Mouse (Mus musculus): ENCODE measurements around the gene Fbxo31. TPM values are rescaled to one million over a fixed set of nuclear protein-coding genes. Genes with fewer than 3 reads are reported as not detected.

Gene Fbxo31
- polyA plus RNA-seq, 1 experiment from 2014 or later: 13.8 TPM

DNA sequence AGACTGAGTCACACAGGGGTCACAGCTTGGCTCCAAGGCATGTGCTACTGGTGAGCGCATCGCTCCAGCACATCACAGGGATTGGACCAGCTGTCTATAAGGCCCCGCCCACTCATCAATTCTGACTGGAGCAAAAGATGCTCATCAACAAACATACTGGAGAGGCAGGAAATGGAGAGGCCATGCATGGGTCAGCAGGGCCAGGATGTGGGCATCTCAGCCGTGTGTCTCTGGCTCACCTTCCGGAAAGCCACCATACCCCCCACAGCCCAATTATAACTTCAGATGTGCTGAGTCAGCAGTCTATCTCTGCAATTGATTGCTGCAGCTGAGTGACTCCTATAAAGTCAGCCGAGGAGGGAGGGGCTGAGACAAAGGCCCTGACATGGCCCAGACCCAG lies 10.3 kb downstream of the Fbxo31 start:
- no peak overlapping the region for H3K27ac ChIP-seq (replicated peaks; ENCODE audit: low read depth, low read length)
- no peak for ATAC-seq (ENCODE audit: insufficient number of reproducible peaks, low FRiP score, low TSS enrichment, low read depth)
- WGBS: 76% methylated on average over 6 of the region's 6 CpGs

DNA sequence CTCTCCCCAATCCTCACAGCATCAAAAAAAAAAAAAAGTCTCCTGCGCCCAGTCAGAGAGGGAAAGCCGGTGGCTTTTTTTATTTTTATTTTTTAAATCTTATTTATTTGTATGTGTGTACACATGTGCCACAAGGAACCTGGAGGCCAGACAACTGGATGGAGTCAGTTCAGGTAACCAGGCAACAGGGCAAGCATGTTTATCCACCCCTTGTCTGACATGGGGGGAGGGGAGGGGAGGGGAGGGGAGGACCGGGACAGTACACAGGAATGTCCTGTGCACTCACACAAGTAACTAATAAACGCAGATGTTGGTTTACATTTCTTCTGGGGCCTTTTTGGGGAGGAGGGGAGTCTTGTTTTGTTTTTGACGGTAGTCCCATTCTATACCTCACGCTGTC lies 14.9 kb downstream of the Fbxo31 start:
- Histone ChIP-seq H3K4me2 (ENCODE audit: low read depth, severe bottlenecking) (no peak overlapping the region), H3K4me1 (ENCODE audit: control insufficient read depth, insufficient read depth, low read length) (no peaks in the 10 kb centered on the region), H3K36me3 (ENCODE audit: control insufficient read depth, insufficient read depth, low read length) (peaks cover 5% of the 10 kb centered on the region; the same call in 1 of the 2 replicates), H3K27me3 (ENCODE audit: control insufficient read depth, insufficient read depth, low read length) (no peaks in the 10 kb centered on the region), H3K4me3 (ENCODE audit: low read depth, low read length) (no peak overlapping the region), H3K9ac (ENCODE audit: low read length) (no peak overlapping the region), H3K9me3 (ENCODE audit: control insufficient read depth, low read length) (no peaks in the 10 kb centered on the region), H3K27ac (replicated peaks; ENCODE audit: low read depth, low read length) (no peak overlapping the region)
- WGBS: 88% methylated on average over 6 of the region's 6 CpGs
- DNase-seq (ENCODE audit: low spot score): no peak
- ATAC-seq (ENCODE audit: insufficient number of reproducible peaks, low FRiP score, low TSS enrichment, low read depth): no peak

More for the DNA sequence above, 10.3 kb downstream of the Fbxo31 start:
- Histone ChIP-seq H3K4me3 (ENCODE audit: low read depth, low read length) (no peak overlapping the region), H3K4me1 (ENCODE audit: control insufficient read depth, insufficient read depth, low read length) (no peaks in the 10 kb centered on the region), H3K9me3 (ENCODE audit: control insufficient read depth, low read length) (no peaks in the 10 kb centered on the region), H3K4me2 (ENCODE audit: low read depth, severe bottlenecking) (no peak overlapping the region), H3K36me3 (ENCODE audit: control insufficient read depth, insufficient read depth, low read length) (no peaks in the 10 kb centered on the region), H3K9ac (ENCODE audit: low read length) (no peak overlapping the region), H3K27me3 (ENCODE audit: control insufficient read depth, insufficient read depth, low read length) (no peaks in the 10 kb centered on the region)
- no peak for DNase-seq (ENCODE audit: low spot score)

DNA sequence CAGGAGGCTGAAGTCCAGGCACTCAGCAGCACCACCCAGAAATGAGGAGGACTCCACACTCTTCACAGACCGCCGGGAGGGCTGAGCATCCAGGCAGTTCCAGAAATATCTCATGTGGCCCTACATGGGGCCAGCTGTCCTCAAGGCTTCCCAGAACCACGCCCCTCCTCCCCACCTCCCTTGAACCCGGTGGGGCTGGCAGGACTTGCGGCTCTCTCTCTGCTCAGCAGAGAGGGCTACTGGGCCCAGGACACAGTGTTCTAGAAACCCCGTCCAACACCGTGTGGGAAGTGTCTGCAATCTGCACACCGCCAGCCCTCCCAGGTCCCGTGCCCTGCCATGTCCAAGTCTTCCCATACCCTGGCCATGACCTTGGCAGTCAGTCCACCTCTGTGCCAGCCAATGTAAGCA lies 15.7 kb downstream of the Fbxo31 start:
- Histone ChIP-seq H3K36me3 (ENCODE audit: control insufficient read depth, insufficient read depth, low read length) (peaks cover 5% of the 10 kb centered on the region; the same call in 1 of the 2 replicates), H3K4me1 (ENCODE audit: control insufficient read depth, insufficient read depth, low read length) (no peaks in the 10 kb centered on the region), H3K27me3 (ENCODE audit: control insufficient read depth, insufficient read depth, low read length) (no peaks in the 10 kb centered on the region), H3K9me3 (ENCODE audit: control insufficient read depth, low read length) (no peaks in the 10 kb centered on the region), H3K9ac (ENCODE audit: low read length) (no peak overlapping the region), H3K4me3 (ENCODE audit: low read depth, low read length) (no peak overlapping the region), H3K4me2 (ENCODE audit: low read depth, severe bottlenecking) (no peak overlapping the region), H3K27ac (replicated peaks; ENCODE audit: low read depth, low read length) (no peak overlapping the region)
- no peak for ATAC-seq (ENCODE audit: insufficient number of reproducible peaks, low FRiP score, low TSS enrichment, low read depth)
- DNase-seq (ENCODE audit: low spot score): no peak
- 85% methylated on average over 9 of the region's 9 CpGs for WGBS

DNA sequence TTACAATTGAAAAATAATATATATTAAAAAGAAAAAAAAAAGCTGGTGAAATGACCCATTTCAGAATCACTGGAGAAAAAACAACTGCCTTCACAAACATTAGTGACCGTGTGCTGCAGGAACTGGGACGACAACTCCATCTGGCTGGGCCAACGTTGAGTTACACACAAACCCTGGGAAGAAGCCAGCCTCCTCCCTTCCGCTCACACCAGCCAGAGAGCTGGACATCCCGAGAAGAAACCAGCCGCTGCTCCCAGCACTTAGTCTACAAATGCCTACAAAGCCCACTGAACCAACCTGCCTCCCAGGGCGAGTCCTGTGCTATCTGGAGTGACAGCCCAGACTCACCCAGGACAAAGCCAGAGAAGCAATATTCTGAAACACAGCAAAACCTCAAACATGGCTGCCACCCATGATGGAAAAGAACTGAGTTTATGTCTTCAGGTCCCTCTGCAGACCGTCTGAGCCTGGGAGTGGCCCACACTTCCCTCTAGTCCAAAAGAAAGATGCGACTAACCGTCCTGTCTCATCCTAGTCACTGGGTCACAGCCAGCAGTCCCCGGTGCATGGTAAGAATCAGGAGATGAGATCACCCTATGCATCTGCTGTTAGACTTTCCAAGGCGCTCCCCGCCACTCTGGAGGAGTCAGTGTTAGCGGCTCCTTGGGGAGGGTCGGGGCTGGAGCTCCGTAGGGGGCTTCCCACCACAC lies 16.8 kb downstream of the Fbxo31 start:
- H3K4me3 ChIP-seq (ENCODE audit: low read depth, low read length): no peak overlapping the region
- H3K9ac ChIP-seq (ENCODE audit: low read length): no peak overlapping the region
- ATAC-seq (ENCODE audit: insufficient number of reproducible peaks, low FRiP score, low TSS enrichment, low read depth) (no peak), DNase-seq (ENCODE audit: low spot score) (no peak)
- peaks cover 5% of the 10 kb centered on the region; the same call in 1 of the 2 replicates for H3K36me3 ChIP-seq (ENCODE audit: control insufficient read depth, insufficient read depth, low read length)
- H3K27ac ChIP-seq (replicated peaks; ENCODE audit: low read depth, low read length): no peak overlapping the region
- WGBS: 92% methylated on average over 16 of the region's 16 CpGs
- H3K4me1 ChIP-seq (ENCODE audit: control insufficient read depth, insufficient read depth, low read length): no peaks in the 10 kb centered on the region
- H3K27me3 ChIP-seq (ENCODE audit: control insufficient read depth, insufficient read depth, low read length): no peaks in the 10 kb centered on the region
- H3K4me2 ChIP-seq (ENCODE audit: low read depth, severe bottlenecking): no peak overlapping the region
- H3K9me3 ChIP-seq (ENCODE audit: control insufficient read depth, low read length): no peaks in the 10 kb centered on the region

DNA sequence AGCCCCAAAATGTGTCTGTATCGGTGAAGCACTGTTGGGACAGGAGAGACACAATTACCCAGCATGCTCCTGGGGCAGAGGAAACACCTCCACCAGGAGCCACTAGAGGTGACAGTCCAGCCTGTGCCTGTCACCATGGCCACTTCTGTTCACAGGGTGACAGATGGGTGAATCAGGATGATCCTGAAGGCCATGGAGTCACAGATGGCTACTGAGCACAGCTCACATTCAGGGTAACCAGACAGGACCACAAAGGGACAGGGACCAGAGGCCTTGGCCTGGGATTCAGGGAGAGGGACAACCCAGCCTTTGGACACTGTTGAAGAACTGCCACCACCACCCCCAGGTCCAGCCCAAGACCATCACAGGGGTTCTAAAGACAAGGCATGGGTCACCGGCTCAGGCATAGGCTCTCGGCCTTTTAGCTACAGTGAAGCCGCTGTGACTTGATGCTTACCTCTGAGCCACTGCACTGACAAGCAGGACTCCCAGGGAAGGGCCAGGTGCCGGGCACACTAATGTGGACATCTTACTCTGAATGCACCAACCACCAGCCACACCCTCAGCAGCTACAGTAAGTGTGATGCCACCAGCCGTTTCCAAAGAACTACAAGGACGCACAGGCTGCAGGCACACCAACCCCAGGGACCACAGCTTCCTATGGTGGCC lies 18.0 kb downstream of the Fbxo31 start:
- Histone ChIP-seq H3K9ac (ENCODE audit: low read length) (no peak overlapping the region), H3K27ac (replicated peaks; ENCODE audit: low read depth, low read length) (no peak overlapping the region), H3K36me3 (ENCODE audit: control insufficient read depth, insufficient read depth, low read length) (peaks cover 5% of the 10 kb centered on the region; the same call in 1 of the 2 replicates), H3K27me3 (ENCODE audit: control insufficient read depth, insufficient read depth, low read length) (no peaks in the 10 kb centered on the region), H3K9me3 (ENCODE audit: control insufficient read depth, low read length) (no peaks in the 10 kb centered on the region), H3K4me3 (ENCODE audit: low read depth, low read length) (no peak overlapping the region), H3K4me1 (ENCODE audit: control insufficient read depth, insufficient read depth, low read length) (no peaks in the 10 kb centered on the region), H3K4me2 (ENCODE audit: low read depth, severe bottlenecking) (no peak overlapping the region)
- no peak for DNase-seq (ENCODE audit: low spot score)
- no peak for ATAC-seq (ENCODE audit: insufficient number of reproducible peaks, low FRiP score, low TSS enrichment, low read depth)
- 96% methylated on average over 7 of the region's 7 CpGs for WGBS

DNA sequence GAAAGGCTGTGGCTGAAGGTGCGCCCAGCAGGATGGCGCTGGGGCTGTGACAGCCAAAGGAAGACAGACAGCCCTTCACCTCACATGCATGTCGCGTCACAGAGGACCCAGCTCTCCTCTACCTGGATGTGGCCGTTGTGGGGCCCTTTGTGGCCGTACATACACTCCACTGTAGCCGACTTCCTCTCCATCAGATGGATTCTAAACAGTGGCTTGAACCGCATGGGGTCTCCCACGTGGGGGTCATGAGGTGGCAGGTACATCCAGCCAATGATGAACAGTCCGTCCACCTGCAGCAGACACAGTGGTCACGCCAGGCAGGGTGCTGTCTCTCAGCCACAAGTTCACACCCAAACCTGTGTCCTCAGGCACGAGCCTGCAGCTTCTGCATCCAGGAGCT lies 18.8 kb downstream of the Fbxo31 start:
- Histone ChIP-seq H3K9ac (ENCODE audit: low read length) (no peak overlapping the region), H3K4me3 (ENCODE audit: low read depth, low read length) (no peak overlapping the region), H3K9me3 (ENCODE audit: control insufficient read depth, low read length) (no peaks in the 10 kb centered on the region), H3K4me1 (ENCODE audit: control insufficient read depth, insufficient read depth, low read length) (no peaks in the 10 kb centered on the region), H3K4me2 (ENCODE audit: low read depth, severe bottlenecking) (no peak overlapping the region), H3K27ac (replicated peaks; ENCODE audit: low read depth, low read length) (no peak overlapping the region), H3K36me3 (ENCODE audit: control insufficient read depth, insufficient read depth, low read length) (peaks cover 5% of the 10 kb centered on the region; the same call in 1 of the 2 replicates), H3K27me3 (ENCODE audit: control insufficient read depth, insufficient read depth, low read length) (no peaks in the 10 kb centered on the region)
- WGBS: 91% methylated on average over 12 of the region's 12 CpGs
- DNase-seq (ENCODE audit: low spot score) (no peak), ATAC-seq (ENCODE audit: insufficient number of reproducible peaks, low FRiP score, low TSS enrichment, low read depth) (no peak)

DNA sequence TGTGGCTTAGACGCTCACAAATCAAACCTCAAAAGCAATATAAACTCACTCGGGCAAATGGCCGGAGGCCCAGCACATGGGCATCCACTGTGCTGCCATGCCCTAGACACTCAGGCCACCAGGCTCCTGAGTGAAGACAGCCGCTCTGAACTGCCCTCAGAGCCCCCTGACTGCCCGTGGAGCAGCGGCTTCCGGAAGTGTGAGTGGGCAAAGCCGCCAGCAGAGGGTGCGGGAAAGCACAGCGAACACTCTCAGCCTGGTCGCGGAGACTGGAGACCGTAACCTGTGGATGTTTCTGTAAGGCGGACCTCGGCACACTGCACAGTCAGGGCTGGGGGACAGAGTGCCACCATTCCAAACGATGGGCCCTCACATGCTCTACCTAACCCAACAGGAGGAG lies 20.1 kb downstream of the Fbxo31 start:
- H3K9ac ChIP-seq (ENCODE audit: low read length): no peak overlapping the region
- no peaks in the 10 kb centered on the region for H3K27me3 ChIP-seq (ENCODE audit: control insufficient read depth, insufficient read depth, low read length)
- no peak for DNase-seq (ENCODE audit: low spot score)
- H3K9me3 ChIP-seq (ENCODE audit: control insufficient read depth, low read length): no peaks in the 10 kb centered on the region
- H3K36me3 ChIP-seq (ENCODE audit: control insufficient read depth, insufficient read depth, low read length): peaks cover 8% of the 10 kb centered on the region; the same call in 1 of the 2 replicates
- H3K4me1 ChIP-seq (ENCODE audit: control insufficient read depth, insufficient read depth, low read length): no peaks in the 10 kb centered on the region
- 81% methylated on average over 16 of the region's 16 CpGs for WGBS
- no peak overlapping the region for H3K4me2 ChIP-seq (ENCODE audit: low read depth, severe bottlenecking)
- no peak overlapping the region for H3K4me3 ChIP-seq (ENCODE audit: low read depth, low read length)
- no peak for ATAC-seq (ENCODE audit: insufficient number of reproducible peaks, low FRiP score, low TSS enrichment, low read depth)
- no peak overlapping the region for H3K27ac ChIP-seq (replicated peaks; ENCODE audit: low read depth, low read length)

DNA sequence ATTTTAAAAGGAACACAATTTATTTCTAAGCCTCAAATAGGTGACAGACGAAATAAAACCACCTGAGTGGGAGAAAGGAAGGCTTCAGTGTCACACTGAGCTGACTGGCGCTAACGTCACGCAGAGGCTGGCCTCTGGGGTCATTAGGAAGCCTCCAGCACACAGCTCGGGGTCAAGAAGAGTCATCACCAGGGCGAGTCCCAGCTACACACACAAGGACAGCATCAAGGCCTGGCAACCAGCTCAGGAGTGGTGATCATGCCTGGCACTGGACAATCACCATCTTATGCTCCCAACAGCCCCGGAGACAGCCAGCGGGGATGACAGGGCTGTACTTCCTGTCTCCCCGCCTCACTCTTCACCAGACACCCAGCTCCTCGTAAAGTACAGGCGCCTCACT lies 20.9 kb downstream of the Fbxo31 start:
- DNase-seq (ENCODE audit: low spot score) (no peak), ATAC-seq (ENCODE audit: insufficient number of reproducible peaks, low FRiP score, low TSS enrichment, low read depth) (no peak)
- no peak overlapping the region for H3K9ac ChIP-seq (ENCODE audit: low read length)
- no peaks in the 10 kb centered on the region for H3K9me3 ChIP-seq (ENCODE audit: control insufficient read depth, low read length)
- H3K4me1 ChIP-seq (ENCODE audit: control insufficient read depth, insufficient read depth, low read length): no peaks in the 10 kb centered on the region
- 83% methylated on average over 11 of the region's 11 CpGs for whole genome bisulfite sequencing
- no peaks in the 10 kb centered on the region for H3K27me3 ChIP-seq (ENCODE audit: control insufficient read depth, insufficient read depth, low read length)
- peaks cover 11% of the 10 kb centered on the region; the same call in 1 of the 2 replicates for H3K36me3 ChIP-seq (ENCODE audit: control insufficient read depth, insufficient read depth, low read length)
- H3K4me3 ChIP-seq (ENCODE audit: low read depth, low read length): no peak overlapping the region
- no peak overlapping the region for H3K27ac ChIP-seq (replicated peaks; ENCODE audit: low read depth, low read length)
- no peak overlapping the region for H3K4me2 ChIP-seq (ENCODE audit: low read depth, severe bottlenecking)
